Mouse (Mus musculus): ENCODE results near the gene Mut.

GRCm38 (mm10) chr17:40914250-40914649 is 20.2 kb upstream of the Mut start, which contains the start of gene Glyatl3:
- no peak for TF ChIP-seq CTCF (conservative IDR thresholded peaks at IDR 0.05; ENCODE audit: low read length)
- no peak for TF ChIP-seq NANOG (IDR thresholded peaks at IDR 0.05; ENCODE audit: borderline replicate concordance, low read length)
